In the genomic region with DNA sequence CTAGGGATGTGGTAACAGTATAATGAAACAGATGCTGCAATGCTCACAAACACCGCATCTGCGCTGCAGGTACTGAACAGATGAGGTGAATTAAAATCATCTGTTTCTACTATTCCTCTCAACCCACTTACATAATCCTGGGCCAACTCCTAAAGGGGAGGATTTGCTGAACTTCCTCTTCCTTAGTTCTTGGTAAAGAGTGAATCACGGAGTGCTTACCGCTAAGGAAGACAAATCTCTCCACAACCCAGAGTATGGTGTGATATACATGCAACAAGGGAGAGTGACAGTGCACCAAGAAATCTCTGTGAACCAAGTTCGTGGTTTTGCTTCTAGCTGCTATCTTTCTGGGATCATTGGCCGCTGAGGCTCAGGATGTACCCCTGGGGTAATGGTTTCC, we compare ENCODE assay signal across 22 mouse cellular contexts.
DNase-seq lines count a peak whose midpoint lies in the region; ATAC-seq lines count a peak whose summit lies in the region.
"Had no signal": no experiment of that assay in that cellular context is flagged by ENCODE, and none has a peak within 500 bp of the region (broad histone marks: within the 10 kb centered on the region; RNA-seq: fewer than 3 reads in every experiment).

No protein-coding gene starts in this region.

- no peak overlapping the region for H3K4me2 ChIP-seq in embryonic facial prominence, embryonic 11.5 days (ENCODE audit: low read depth, low read length)
- peak overlapping the region; percentile 0; the same call in 1 of the 2 replicates for H3K4me2 ChIP-seq in embryonic facial prominence, embryonic 13.5 days
- no peak overlapping the region for H3K4me2 ChIP-seq in midbrain, embryonic 14.5 days (ENCODE audit: low read length)
- H3K4me2 ChIP-seq: heart, embryonic 13.5 days; limb, embryonic 15.5 days; lung, embryonic 14.5 days; stomach, embryonic 15.5 days had no signal

- no peak overlapping the region for H3K4me3 ChIP-seq in embryonic facial prominence, embryonic 11.5 days (ENCODE audit: low read depth, low read length)
- no peak overlapping the region for H3K4me3 ChIP-seq in embryonic facial prominence, embryonic 10.5 days
- no peak overlapping the region for H3K4me3 ChIP-seq in embryonic facial prominence, embryonic 13.5 days
- H3K4me3 ChIP-seq in midbrain, embryonic 14.5 days (replicated peaks; ENCODE audit: low read depth, low read length), result no peak overlapping the region
- H3K4me3 ChIP-seq: heart, embryonic 13.5 days; limb, embryonic 15.5 days; stomach, embryonic 15.5 days had no signal

- H3K4me1 ChIP-seq in embryonic facial prominence, embryonic 11.5 days (ENCODE audit: control insufficient read depth, insufficient read depth, low read length), result no peaks in the 10 kb centered on the region
- H3K4me1 ChIP-seq in embryonic facial prominence, embryonic 10.5 days, result 0 out of 2 replicates have a peak, but pooled peaks cover 7% of the 10 kb centered on the region
- H3K4me1 ChIP-seq in embryonic facial prominence, embryonic 13.5 days, result peaks cover 27% of the 10 kb centered on the region
- no peaks in the 10 kb centered on the region for H3K4me1 ChIP-seq in midbrain, embryonic 14.5 days (ENCODE audit: control insufficient read depth, insufficient read depth, low read length)
- H3K4me1 ChIP-seq: stomach, embryonic 15.5 days had no signal

- H3K9ac ChIP-seq in embryonic facial prominence, embryonic 11.5 days (replicated peaks; ENCODE audit: low read length), result no peak overlapping the region
- H3K9ac ChIP-seq in embryonic facial prominence, embryonic 13.5 days, result no peak overlapping the region
- no peak overlapping the region for H3K9ac ChIP-seq in midbrain, embryonic 14.5 days (replicated peaks; ENCODE audit: low read length)
- H3K9ac ChIP-seq: heart, embryonic 13.5 days; limb, embryonic 15.5 days; liver, embryonic 14.5 days; lung, embryonic 14.5 days; stomach, embryonic 15.5 days had no signal

- WGBS in embryonic facial prominence, embryonic 11.5 days, result 73% methylated on average over 6 of the region's 6 CpGs
- WGBS in embryonic facial prominence, embryonic 10.5 days, result 83% methylated on average over 6 of the region's 6 CpGs
- 33% methylated on average over 6 of the region's 6 CpGs for WGBS in embryonic facial prominence, embryonic 13.5 days
- 90% methylated on average over 6 of the region's 6 CpGs for WGBS in midbrain, embryonic 14.5 days

- peak; percentile 49 for DNase-seq in embryonic facial prominence, embryonic 11.5 days (ENCODE audit: low spot score)
- DNase-seq in embryonic facial prominence, embryonic 10.5 days (ENCODE audit: low spot score), result no peak
- DNase-seq in layer of hippocampus, adult 9-11 months, result peak; percentile 37
- no peak for DNase-seq in layer of hippocampus, adult 11-12 months (ENCODE audit: low spot score)
- no peak for DNase-seq in midbrain, embryonic 14.5 days
- no peak for DNase-seq in ovary, adult 18-20 months (ENCODE audit: low spot score)
- DNase-seq: adrenal gland, postnatal 10 days; cerebellum, adult 2 months; cerebellum, postnatal 36 days; heart, postnatal 14 days; layer of hippocampus, postnatal 36 days; lung, embryonic 14.5 days; thymus, postnatal 25 days had no signal

- no peaks in the 10 kb centered on the region for H3K9me3 ChIP-seq in embryonic facial prominence, embryonic 11.5 days (replicated peaks; ENCODE audit: control insufficient read depth, low read length)
- H3K9me3 ChIP-seq in embryonic facial prominence, embryonic 10.5 days, result no peaks in the 10 kb centered on the region
- no peaks in the 10 kb centered on the region for H3K9me3 ChIP-seq in embryonic facial prominence, embryonic 13.5 days
- H3K9me3 ChIP-seq in midbrain, embryonic 14.5 days (ENCODE audit: control insufficient read depth, low read length), result no peaks in the 10 kb centered on the region
- H3K9me3 ChIP-seq: heart, embryonic 13.5 days; limb, embryonic 15.5 days; stomach, embryonic 15.5 days had no signal

- ATAC-seq in embryonic facial prominence, embryonic 11.5 days (replicated peaks; ENCODE audit: insufficient number of reproducible peaks, low FRiP score, low TSS enrichment, low read depth), result no peak
- ATAC-seq in embryonic facial prominence, embryonic 13.5 days (ENCODE audit: insufficient number of reproducible peaks, insufficient read depth, low FRiP score, low TSS enrichment, low read depth), result no peak
- ATAC-seq in megakaryocyte progenitor cell, adult 5-6 weeks (replicated peaks; ENCODE audit: poor library complexity), result peak; percentile 69
- ATAC-seq in midbrain, embryonic 14.5 days (ENCODE audit: low FRiP score, low TSS enrichment), result no peak
- ATAC-seq: intestine, postnatal 0 days; midbrain, embryonic 16.5 days had no signal

- H3K36me3 ChIP-seq in embryonic facial prominence, embryonic 11.5 days (replicated peaks; ENCODE audit: control insufficient read depth, insufficient read depth, low read depth, low read length), result no peaks in the 10 kb centered on the region
- H3K36me3 ChIP-seq in embryonic facial prominence, embryonic 10.5 days (replicated peaks), result no peaks in the 10 kb centered on the region
- no peaks in the 10 kb centered on the region for H3K36me3 ChIP-seq in embryonic facial prominence, embryonic 13.5 days
- no peaks in the 10 kb centered on the region for H3K36me3 ChIP-seq in midbrain, embryonic 14.5 days (ENCODE audit: control insufficient read depth, insufficient read depth, low read length)
- H3K36me3 ChIP-seq: heart, embryonic 13.5 days; limb, embryonic 15.5 days; stomach, embryonic 15.5 days had no signal

- no peaks in the 10 kb centered on the region for H3K27me3 ChIP-seq in embryonic facial prominence, embryonic 11.5 days (ENCODE audit: control insufficient read depth, insufficient read depth, low read length)
- no peaks in the 10 kb centered on the region for H3K27me3 ChIP-seq in embryonic facial prominence, embryonic 10.5 days (replicated peaks; ENCODE audit: low read depth, poor library complexity, severe bottlenecking)
- H3K27me3 ChIP-seq in embryonic facial prominence, embryonic 13.5 days, result no peaks in the 10 kb centered on the region
- no peaks in the 10 kb centered on the region for H3K27me3 ChIP-seq in midbrain, embryonic 14.5 days (ENCODE audit: control insufficient read depth, insufficient read depth, low read length)
- H3K27me3 ChIP-seq: heart, embryonic 13.5 days; limb, embryonic 15.5 days; stomach, embryonic 15.5 days had no signal

- H3K27ac ChIP-seq in embryonic facial prominence, embryonic 11.5 days (replicated peaks; ENCODE audit: low read depth, low read length), result no peak overlapping the region
- H3K27ac ChIP-seq in embryonic facial prominence, embryonic 10.5 days (replicated peaks), result no peak overlapping the region
- peak overlapping the region; percentile 48; the same call in 1 of the 2 replicates for H3K27ac ChIP-seq in embryonic facial prominence, embryonic 13.5 days
- H3K27ac ChIP-seq in midbrain, embryonic 14.5 days (replicated peaks; ENCODE audit: low read depth, low read length), result no peak overlapping the region
- H3K27ac ChIP-seq: heart, embryonic 13.5 days; kidney, postnatal 0 days; limb, embryonic 15.5 days; liver, embryonic 14.5 days; stomach, embryonic 15.5 days had no signal

Comparison
In these comparisons a context has a peak if more than half of its experiments do, and no peak if none do; other contexts are left out.
1. DNase-seq: peak in embryonic facial prominence, embryonic 11.5 days (single experiment) and layer of hippocampus, adult 9-11 months (single experiment); none in embryonic facial prominence, embryonic 10.5 days (single experiment), layer of hippocampus, adult 11-12 months (single experiment), midbrain, embryonic 14.5 days (single experiment) and ovary, adult 18-20 months (single experiment).